Mouse (Mus musculus) lung, embryonic 16.5 days (tissue): ENCODE measurements around the gene Tmem236. TPM values are rescaled to one million over a fixed set of nuclear protein-coding genes. Genes with fewer than 3 reads are reported as not detected.
A peak's percentile ranks its signal among the peaks of the same experiment; 100 is the strongest.

Experiments
- ATAC-seq: fragments of 200-750 bp; cut with Nextera tagmentation; 2 replicates; pipeline ENCODE4 v1.8.0; 2017; ENCODE audit warnings: low read depth, mild to moderate bottlenecking, moderate library complexity
- H3K27ac ChIP-seq: fragments of 300-500 bp; sonication (generic); 2 replicates; pipeline ENCODE4 v1.5.1; 2014; ENCODE audit warnings: mild to moderate bottlenecking, control low read depth, low read length
- H3K27me3 ChIP-seq: fragments of 300-500 bp; sonication (generic); 2 replicates; pipeline ENCODE4 v1.6.1; 2014; ENCODE audit warnings: low read depth, low read length, mixed read lengths; ENCODE audit not compliant: control insufficient read depth, insufficient read depth
- H3K36me3 ChIP-seq: fragments of 300-500 bp; sonication (generic); 2 replicates; pipeline ENCODE4 v1.6.1; 2014; ENCODE audit warnings: low read length; ENCODE audit not compliant: control insufficient read depth, insufficient read depth
- H3K4me1 ChIP-seq: fragments of 300-500 bp; sonication (generic); replicated peaks from 2 replicates; pipeline ENCODE4 v1.6.1; 2014; ENCODE audit warnings: low read length, mixed read lengths; ENCODE audit not compliant: control insufficient read depth, insufficient read depth
- H3K4me2 ChIP-seq: fragments of 300-500 bp; sonication (generic); 2 replicates; pipeline ENCODE4 v1.6.1; 2014; ENCODE audit warnings: low read depth, low read length, control low read depth
- H3K4me3 ChIP-seq: fragments of 300-500 bp; sonication (generic); 2 replicates; pipeline ENCODE4 v1.5.1; 2014; ENCODE audit warnings: mild to moderate bottlenecking, low read length, control low read depth
- H3K9ac ChIP-seq: fragments of 300-500 bp; sonication (generic); 2 replicates; pipeline ENCODE4 v1.6.1; 2014; ENCODE audit warnings: low read length, control low read depth
- H3K9me3 ChIP-seq: fragments of 300-500 bp; sonication (generic); 2 replicates; pipeline ENCODE4 v1.6.1; 2016; ENCODE audit warnings: low read length; ENCODE audit not compliant: control insufficient read depth
- WGBS: fragments of 180-500 bp; shearing (Covaris S2); extraction: QIAGEN DNeasy Blood & Tissue Kit; methylation state at CpG from one replicate; pipeline ENCODE4 v1.1.7; 2014; 5-methylcytosine and 5-hydroxymethylcytosine counted together
- microRNA counts: library from miRNA; unstranded; fragments of <30 nt; microRNA quantifications from one replicate; lab custom pipeline; 2016
- microRNA-seq: library from miRNA; unstranded; fragments of <30 nt; microRNA quantifications from one replicate; pipeline ENCODE4, GENCODE M21; 2016
- polyA plus RNA-seq: library from polyadenylated mRNA; unstranded; fragments of >200 nt; fragmentation: Nextera tagmentation; extraction: Ambion mirVana; gene quantifications from 2 replicates; pipeline ENCODE4 v1.2.1, GENCODE M21; 2015

Gene Tmem236
- polyA plus RNA-seq, 1 experiment from 2014 or later: 0.05 TPM

DNA sequence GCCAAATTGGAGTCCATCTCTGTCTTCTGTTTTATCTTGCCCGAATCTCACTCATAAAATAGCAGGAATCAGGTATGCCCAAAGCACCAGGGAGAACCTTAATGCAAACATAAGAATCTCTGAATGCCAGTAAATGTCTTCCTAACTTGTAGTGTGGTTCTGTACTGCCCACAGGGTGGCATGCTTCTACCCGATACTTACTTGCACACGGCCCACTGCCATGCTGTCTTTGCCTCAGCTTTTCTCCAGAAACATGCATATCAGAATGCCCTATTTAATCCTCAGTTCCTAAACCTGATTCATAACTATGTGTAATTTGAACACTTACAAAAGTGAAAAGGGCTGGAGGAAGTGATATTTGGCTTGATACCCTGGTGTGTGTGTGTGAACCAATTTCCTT lies 77.6 kb downstream of the Tmem236 start:
- Histone ChIP-seq H3K9me3 (no peaks in the 10 kb centered on the region), H3K4me3 (no peak overlapping the region), H3K4me2 (no peak overlapping the region), H3K9ac (no peak overlapping the region), H3K36me3 (no peaks in the 10 kb centered on the region), H3K27me3 (no peaks in the 10 kb centered on the region), H3K27ac (no peak overlapping the region), H3K4me1 (no peaks in the 10 kb centered on the region)
- no peak for ATAC-seq
- 79% methylated on average over 3 of the region's 3 CpGs for WGBS

DNA sequence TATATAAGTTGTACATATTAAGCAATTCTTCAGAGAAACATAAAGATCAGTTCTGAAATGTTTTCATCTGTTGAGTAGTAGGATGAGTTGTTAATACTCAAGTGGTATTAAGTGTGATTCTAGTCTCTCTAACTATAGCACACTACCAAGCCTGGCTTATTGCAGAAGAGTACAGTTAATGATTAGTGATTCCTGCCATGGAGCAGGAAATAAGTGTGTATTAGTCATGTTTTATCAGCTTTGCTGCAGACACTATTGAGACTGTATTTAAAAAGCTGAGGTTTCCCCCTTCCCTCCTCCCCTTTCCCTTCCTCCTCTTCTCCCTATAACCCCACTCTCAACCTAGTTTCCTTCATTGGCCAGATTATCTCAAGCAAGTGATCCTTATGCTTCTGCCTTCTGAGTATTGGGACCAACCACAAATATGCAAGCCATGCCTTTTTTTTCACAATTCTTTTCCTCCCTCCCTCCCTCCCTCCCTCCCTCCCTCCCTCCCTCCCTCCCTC lies 84.1 kb downstream of the Tmem236 start:
- Histone ChIP-seq H3K9me3 (no peaks in the 10 kb centered on the region), H3K36me3 (no peaks in the 10 kb centered on the region), H3K4me3 (no peak overlapping the region), H3K27me3 (no peaks in the 10 kb centered on the region), H3K4me2 (no peak overlapping the region), H3K9ac (no peak overlapping the region), H3K27ac (no peak overlapping the region), H3K4me1 (no peaks in the 10 kb centered on the region)
- ATAC-seq: no peak

- H3K9ac ChIP-seq: no peak overlapping the region
- 76% methylated on average over 1 of the region's 1 CpGs for WGBS
- H3K9me3 ChIP-seq: no peaks in the 10 kb centered on the region
Observed at GRCm38 (mm10) chr2:14262090-14262489, 87.8 kb downstream of the Tmem236 start.

GRCm38 (mm10) chr2:14269160-14269559 lies 94.8 kb downstream of the Tmem236 start:
- Histone ChIP-seq H3K9ac (no peak overlapping the region), H3K4me1 (no peaks in the 10 kb centered on the region), H3K4me2 (no peak overlapping the region), H3K27ac (no peak overlapping the region), H3K27me3 (no peaks in the 10 kb centered on the region), H3K9me3 (no peaks in the 10 kb centered on the region), H3K4me3 (no peak overlapping the region), H3K36me3 (no peaks in the 10 kb centered on the region)
- WGBS: 31% methylated on average over 1 of the region's 1 CpGs
- ATAC-seq: no peak

More at GRCm38 (mm10) chr2:14262090-14262489, 87.8 kb downstream of the Tmem236 start:
- no peaks in the 10 kb centered on the region for H3K4me1 ChIP-seq
- H3K4me2 ChIP-seq: no peak overlapping the region
- H3K4me3 ChIP-seq: no peak overlapping the region
- H3K27ac ChIP-seq: no peak overlapping the region
- H3K27me3 ChIP-seq: no peaks in the 10 kb centered on the region
- ATAC-seq: no peak
- no peaks in the 10 kb centered on the region for H3K36me3 ChIP-seq

MicroRNAs within 50 kb of the gene (microRNA counts, 519-probe panel; counts per million panel counts)
- microRNA mmu-miR-511 (lab: Ali Mortazavi, UCI): not detected

Small RNAs within 50 kb of the gene (microRNA-seq; reads per million reads assigned to microRNA genes)
- 2.8 reads per million, percentile 7 among the genes with 10 or more reads in this experiment for gene Mir511

Other genes with a start within 250 kb of the Tmem236 start
- 82.0 TPM in 2 replicates for gene Hacd1, start 118.4 kb upstream of the Tmem236 start, polyA plus RNA-seq
- gene Stam, start 100.4 kb upstream of the Tmem236 start, polyA plus RNA-seq: 74.1 and 79.6 TPM in 2 replicates
- gene Mrc1, start 54.9 kb downstream of the Tmem236 start, polyA plus RNA-seq: 6.7 and 7.8 TPM in 2 replicates
- gene Slc39a12, start 213.8 kb downstream of the Tmem236 start, polyA plus RNA-seq: not detected in 2 replicates